ENCODE assay signal across 19 mouse cellular contexts in the genomic region with DNA sequence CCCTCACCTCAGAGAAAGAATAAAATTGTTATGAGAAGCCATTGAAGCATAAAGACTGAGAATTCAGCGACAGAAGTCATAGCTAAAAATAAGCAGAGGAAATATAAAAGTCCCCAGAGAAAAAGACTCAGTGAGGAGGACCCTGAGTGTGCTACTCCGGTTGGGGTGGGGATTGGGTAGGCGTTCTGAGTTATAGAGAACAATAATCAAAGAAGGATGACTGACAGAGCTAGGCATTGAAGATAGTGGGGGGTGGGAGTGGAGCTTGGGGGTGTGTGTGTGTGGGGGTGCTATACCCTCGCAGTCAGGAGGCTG. TPM values are rescaled to one million over a fixed set of nuclear protein-coding genes. Genes with fewer than 3 reads are reported as not detected.
DNase-seq lines count a peak whose midpoint lies in the region; ATAC-seq and TF ChIP-seq lines count a peak whose summit lies in the region.
"Had no signal": no experiment of that assay in that cellular context is flagged by ENCODE, and none has a peak within 500 bp of the region (broad histone marks: within the 10 kb centered on the region; RNA-seq: fewer than 3 reads in every experiment).

No protein-coding gene starts in this region.

- H3K27me3 ChIP-seq in heart, adult 2 months (ENCODE audit: control insufficient read depth, insufficient read depth, low read length) = no peaks in the 10 kb centered on the region
- no peaks in the 10 kb centered on the region for H3K27me3 ChIP-seq in kidney, embryonic 16.5 days (ENCODE audit: insufficient read depth, low read length)
- no peaks in the 10 kb centered on the region for H3K27me3 ChIP-seq in splenic B cell, adult 2 months (ENCODE audit: control insufficient read depth, insufficient read depth, low read length, poor library complexity, severe bottlenecking)
- H3K27me3 ChIP-seq: embryonic facial prominence, embryonic 13.5 days; forebrain, embryonic 12.5 days had no signal

- no peak overlapping the region for H3K9ac ChIP-seq in heart, adult 2 months (ENCODE audit: low read depth, low read length)
- H3K9ac ChIP-seq in kidney, embryonic 16.5 days (replicated peaks; ENCODE audit: low read length) = no peak overlapping the region
- H3K9ac ChIP-seq: embryonic facial prominence, embryonic 13.5 days; forebrain, embryonic 12.5 days had no signal

- H3K4me3 ChIP-seq in heart, adult 2 months = no peak overlapping the region
- H3K4me3 ChIP-seq in kidney, embryonic 16.5 days (ENCODE audit: low read length) = no peak overlapping the region
- H3K4me3 ChIP-seq: embryonic facial prominence, embryonic 13.5 days; forebrain, embryonic 12.5 days had no signal

- no peak for ATAC-seq in kidney, embryonic 16.5 days (ENCODE audit: low FRiP score, low TSS enrichment)
- no peak for ATAC-seq in CD4-positive, CD25-positive, alpha-beta regulatory T cell, adult 4 months
- ATAC-seq: forebrain, embryonic 16.5 days; hindbrain, embryonic 16.5 days had no signal

- H3K79me2 ChIP-seq in heart, adult 2 months (replicated peaks; ENCODE audit: control insufficient read depth, insufficient read depth, low read length) = no peaks in the 10 kb centered on the region

- no peak overlapping the region for H3K4me2 ChIP-seq in kidney, embryonic 16.5 days (replicated peaks; ENCODE audit: low read depth, low read length)
- H3K4me2 ChIP-seq: embryonic facial prominence, embryonic 13.5 days; forebrain, embryonic 12.5 days; heart, embryonic 11.5 days had no signal

- WGBS in heart, adult 2 months = 63% methylated on average over 4 of the region's 4 CpGs
- 67% methylated on average over 4 of the region's 4 CpGs for WGBS in kidney, embryonic 16.5 days

- TF ChIP-seq POLR2A in heart, adult 2 months (IDR thresholded peaks at IDR 0.05; ENCODE audit: insufficient read depth, low read depth, low read length) = no peak

- no peak for DNase-seq in heart, adult 2 months
- no peak for DNase-seq in heart, postnatal 4 days
- DNase-seq in kidney, adult 8-10 months = no peak
- DNase-seq in spleen, postnatal 36 days (ENCODE audit: low spot score in 2 of 2) = peak; percentile 47 to 56
- no peak for DNase-seq in spleen, adult 12 weeks (ENCODE audit: low spot score)
- DNase-seq in splenic B cell, adult 2 months (ENCODE audit: low read depth, low spot score) = peak; percentile 65
- DNase-seq: adrenal gland, adult 2 months; adrenal gland, postnatal 25 days; cerebellum, adult 18-20 months; cerebellum, adult 9-11 months; cerebellum, postnatal 36 days; gastrocnemius, postnatal 10 days had no signal

- peaks cover 7% of the 10 kb centered on the region for H3K4me1 ChIP-seq in heart, adult 2 months (ENCODE audit: control insufficient read depth, insufficient read depth, low read length)
- H3K4me1 ChIP-seq in kidney, embryonic 16.5 days (ENCODE audit: insufficient read depth, low read length) = peaks cover 35% of the 10 kb centered on the region
- H3K4me1 ChIP-seq: forebrain, embryonic 12.5 days had no signal

- no peak for TF ChIP-seq EP300 in heart, adult 2 months (IDR thresholded peaks at IDR 0.05; ENCODE audit: insufficient read depth, low read depth, low read length)

- peaks cover 4% of the 10 kb centered on the region; the same call in 1 of the 2 replicates for H3K36me3 ChIP-seq in heart, adult 2 months (ENCODE audit: control insufficient read depth, insufficient read depth, low read length)
- H3K36me3 ChIP-seq in kidney, embryonic 16.5 days (ENCODE audit: insufficient read depth, low read length) = no peaks in the 10 kb centered on the region
- H3K36me3 ChIP-seq in splenic B cell, adult 2 months (ENCODE audit: control insufficient read depth, insufficient read depth, low read length, poor library complexity, severe bottlenecking) = no peaks in the 10 kb centered on the region
- H3K36me3 ChIP-seq: embryonic facial prominence, embryonic 13.5 days; forebrain, embryonic 12.5 days had no signal

- H3K9me3 ChIP-seq in kidney, embryonic 16.5 days (ENCODE audit: low read length) = no peaks in the 10 kb centered on the region
- H3K9me3 ChIP-seq: embryonic facial prominence, embryonic 13.5 days; forebrain, embryonic 12.5 days had no signal

- intact Hi-C loops in heart, adult 2 months (cut with DNase I) = no loop called here

- H3K27ac ChIP-seq in heart, adult 2 months = peak overlapping the region; percentile 36; the same call in 1 of the 2 replicates
- H3K27ac ChIP-seq in kidney, embryonic 16.5 days (ENCODE audit: low read length) = peak overlapping the region; percentile 83
- H3K27ac ChIP-seq: embryonic facial prominence, embryonic 13.5 days; forebrain, embryonic 12.5 days had no signal

- no peak for TF ChIP-seq CTCF in heart, adult 2 months (IDR thresholded peaks at IDR 0.05)

RNA-seq across cellular contexts. Expression of a gene that starts 41.4 kb away (rescaled TPM):
- 1 to 10 TPM; 1.2 to 2.3 TPM for total RNA-seq in heart, adult 2 months (2021)
- polyA plus RNA-seq in heart, adult 2 months (2012; rRNA removed) = 6.8 and 7.0 TPM in 2 replicates
- 1 to 10 TPM; 1.4 to 1.8 TPM for total RNA-seq in heart, postnatal 4 days (2021)
- polyA plus RNA-seq in kidney, embryonic 16.5 days (2015; fragmentation: Nextera tagmentation; extraction: Ambion mirVana) = 1.0 and 1.7 TPM in 2 replicates
- not detected for polyA plus RNA-seq in CD4-positive, CD25-positive, alpha-beta regulatory T cell, adult 4 months (2017; shearing (Covaris generic))
- polyA plus RNA-seq: embryonic facial prominence, embryonic 13.5 days; forebrain, embryonic 12.5 days; forebrain, embryonic 16.5 days had no signal

RNA-seq across cellular contexts. Expression of a gene that starts 47.8 kb away (rescaled TPM):
- under 1 TPM; 0.36 to 0.47 TPM for total RNA-seq in heart, adult 2 months (2021)
- polyA plus RNA-seq in heart, adult 2 months (2012; rRNA removed) = 2.1 and 3.8 TPM in 2 replicates
- total RNA-seq in heart, postnatal 4 days (2021) = 1 to 10 TPM; 2.5 to 3.1 TPM
- 45.7 and 58.1 TPM in 2 replicates for polyA plus RNA-seq in kidney, embryonic 16.5 days (2015; fragmentation: Nextera tagmentation; extraction: Ambion mirVana)
- polyA plus RNA-seq in CD4-positive, CD25-positive, alpha-beta regulatory T cell, adult 4 months (2017; shearing (Covaris generic)) = 1 to 10 TPM in 1 of 2 experiments, not detected in 1; 1.1 TPM

RNA-seq across cellular contexts. Expression of a gene that starts 57.5 kb away (rescaled TPM):
- total RNA-seq in heart, adult 2 months (2021) = 1 to 10 TPM; 3.8 to 4.2 TPM
- polyA plus RNA-seq in heart, adult 2 months (2012; rRNA removed) = 3.3 and 3.7 TPM in 2 replicates
- total RNA-seq in heart, postnatal 4 days (2021) = 10 to 100 TPM; 10.1 to 11.4 TPM
- 7.3 and 7.8 TPM in 2 replicates for polyA plus RNA-seq in kidney, embryonic 16.5 days (2015; fragmentation: Nextera tagmentation; extraction: Ambion mirVana)
- polyA plus RNA-seq in CD4-positive, CD25-positive, alpha-beta regulatory T cell, adult 4 months (2017; shearing (Covaris generic)) = 1 to 10 TPM; 3.6 to 6.0 TPM

Comparison
In these comparisons a context has a peak if more than half of its experiments do, and no peak if none do; other contexts are left out.
1. DNase-seq: peak in spleen, postnatal 36 days (2 of 2) and splenic B cell, adult 2 months (single experiment); none in heart, adult 2 months (0 of 2), heart, postnatal 4 days (single experiment), kidney, adult 8-10 months (0 of 2) and spleen, adult 12 weeks (single experiment).